Mouse (Mus musculus) naive thymus-derived CD4-positive, alpha-beta T cell, adult 2 months (primary cell): ENCODE measurements around the gene Opalin.

Source experiments
- DNase-seq: peaks from one replicate; pipeline ENCODE4 v3.0.0-alpha.2; 2011; ENCODE audit warnings: low read depth

Gene Opalin

DNA sequence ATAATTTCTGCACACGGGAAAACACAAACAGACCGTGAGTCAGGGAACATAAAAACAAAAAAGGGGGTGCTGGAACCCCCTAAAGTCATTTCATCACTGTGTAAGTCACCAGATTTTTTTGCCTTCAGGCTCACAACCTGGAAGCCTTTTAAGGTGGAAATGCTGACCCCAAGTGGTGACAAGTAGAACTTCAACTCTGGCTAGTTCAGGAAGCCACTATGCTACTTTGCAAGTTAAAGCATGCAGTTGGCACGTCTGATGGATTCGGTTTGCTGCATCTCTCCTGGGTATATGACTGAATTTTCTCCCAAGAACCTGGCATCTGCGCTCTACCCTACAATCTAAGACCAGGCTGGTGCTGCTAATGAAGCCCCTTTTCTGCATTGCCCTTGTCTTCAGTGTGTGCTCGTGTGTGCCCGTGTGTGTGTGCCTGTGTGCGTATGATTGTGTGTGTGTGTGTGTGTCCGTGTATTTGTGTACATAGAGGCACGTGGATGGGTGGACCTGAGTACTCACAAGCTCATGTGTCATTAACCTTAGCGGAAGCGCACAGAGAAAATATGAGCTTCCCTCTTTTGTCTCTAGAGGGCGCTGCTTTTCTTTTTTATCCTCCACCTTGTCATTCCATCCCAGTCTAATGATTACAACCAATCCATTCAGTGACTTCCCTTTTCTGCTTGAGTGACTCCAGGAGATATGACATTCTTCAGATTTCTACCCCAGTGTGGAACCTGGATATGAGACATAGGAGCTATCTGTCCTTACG is 60.8 kb downstream of the Opalin start:
- peak; percentile 91 for DNase-seq

DNA sequence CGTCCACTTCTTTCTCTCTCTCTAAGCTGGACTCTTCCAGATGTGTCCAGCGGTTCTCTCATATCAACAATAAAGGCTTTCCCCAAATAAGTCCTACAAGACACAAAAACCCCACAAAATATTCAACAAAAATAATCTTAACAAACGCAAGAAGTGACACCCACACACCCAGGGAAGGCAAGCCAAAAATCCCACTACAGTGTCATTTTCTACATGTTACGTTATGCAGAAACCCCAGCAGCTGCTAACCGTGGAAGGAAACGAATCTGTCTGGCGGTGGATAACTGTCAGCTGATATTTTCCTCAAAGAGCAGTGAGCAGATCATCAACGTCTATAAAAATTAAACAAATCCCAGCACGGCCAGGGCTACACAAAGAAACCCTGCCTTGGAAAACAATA is 62.9 kb downstream of the Opalin start:
- DNase-seq, result peak; percentile 10

DNA sequence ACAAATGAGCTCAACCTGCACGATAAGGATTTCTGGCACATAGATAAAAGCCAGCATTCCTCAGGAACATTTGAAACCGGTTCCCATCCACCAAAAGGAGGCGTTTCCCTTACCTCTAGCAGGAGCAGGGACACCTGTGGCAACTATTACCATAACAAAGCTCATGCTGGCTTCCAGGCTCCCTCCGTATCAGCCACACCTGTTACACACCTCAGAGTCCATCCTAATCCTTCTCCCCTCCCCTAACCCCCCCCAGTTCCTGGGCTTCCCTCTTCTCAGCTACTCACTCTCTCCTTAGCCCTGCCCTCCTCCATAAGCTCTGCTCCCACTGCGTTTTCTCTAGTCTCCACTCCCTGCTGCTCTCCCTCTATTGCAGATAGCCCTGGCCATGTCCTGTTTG is 63.3 kb downstream of the Opalin start:
- no peak for DNase-seq
